Mouse (Mus musculus) forebrain, embryonic 15.5 days (tissue): ENCODE measurements at regions not wholly inside any gene's neighbourhood (a gene's known extent, or its start where the extent isn't known, plus 50 kb on each side); places are given as distances from the start of the nearest gene placed in this dataset.

Source experiments
- ATAC-seq: fragments of 200-750 bp; cut with Nextera tagmentation; replicated peaks from 2 replicates; pipeline ENCODE4 v1.8.0; 2017; ENCODE audit warnings: mild to moderate bottlenecking, moderate TSS enrichment, moderate library complexity
- H3K27ac ChIP-seq: fragments of 300-500 bp; sonication (generic); replicated peaks from 2 replicates; pipeline ENCODE4 v1.5.1; 2015; ENCODE audit warnings: mild to moderate bottlenecking, inconsistent platforms
- H3K27me3 ChIP-seq: fragments of 300-500 bp; sonication (generic); 2 replicates; pipeline ENCODE4 v1.6.1; 2015; ENCODE audit warnings: inconsistent platforms
- H3K36me3 ChIP-seq: fragments of 300-500 bp; sonication (generic); 2 replicates; pipeline ENCODE4 v1.6.1; 2015; ENCODE audit warnings: mild to moderate bottlenecking, inconsistent platforms
- H3K4me1 ChIP-seq: fragments of 300-500 bp; sonication (generic); 2 replicates; pipeline ENCODE4 v1.6.1; 2015; ENCODE audit warnings: inconsistent platforms
- H3K4me2 ChIP-seq: fragments of 300-500 bp; sonication (generic); replicated peaks from 2 replicates; pipeline ENCODE4 v1.6.1; 2015; ENCODE audit warnings: mild to moderate bottlenecking, inconsistent platforms
- H3K4me3 ChIP-seq: fragments of 300-500 bp; sonication (generic); 2 replicates; pipeline ENCODE4 v1.5.1; 2015; ENCODE audit warnings: mild to moderate bottlenecking, inconsistent platforms
- H3K9ac ChIP-seq: fragments of 300-500 bp; sonication (generic); replicated peaks from 2 replicates; pipeline ENCODE4 v1.6.1; 2015; ENCODE audit warnings: mild to moderate bottlenecking, inconsistent platforms
- H3K9me3 ChIP-seq: fragments of 300-500 bp; sonication (generic); 2 replicates; pipeline ENCODE4 v1.6.1; 2016; ENCODE audit warnings: inconsistent platforms
- WGBS: fragments of 180-500 bp; shearing (Covaris S2); methylation state at CpG from one replicate; pipeline ENCODE4 v1.1.7; 2015; ENCODE audit warnings: mixed read lengths; 5-methylcytosine and 5-hydroxymethylcytosine counted together

GRCm38 (mm10) chr4:80002738-80003635 is 830.9 kb upstream of the Tyrp1 start:
- ATAC-seq: peak; percentile 100
- WGBS: 84% methylated on average over 14 of the region's 14 CpGs
- H3K4me3 ChIP-seq: no peak overlapping the region
- no peaks in the 10 kb centered on the region for H3K9me3 ChIP-seq
- no peaks in the 10 kb centered on the region for H3K27me3 ChIP-seq
- H3K4me1 ChIP-seq: no peaks in the 10 kb centered on the region
- H3K4me2 ChIP-seq: no peak overlapping the region
- H3K36me3 ChIP-seq: no peaks in the 10 kb centered on the region
- no peak overlapping the region for H3K27ac ChIP-seq
- H3K9ac ChIP-seq: no peak overlapping the region

- no peak overlapping the region for H3K9ac ChIP-seq
- no peaks in the 10 kb centered on the region for H3K27me3 ChIP-seq
- H3K4me3 ChIP-seq: no peak overlapping the region
- 90% methylated on average over 13 of the region's 13 CpGs for WGBS
- peak; percentile 94 for ATAC-seq
- H3K36me3 ChIP-seq: no peaks in the 10 kb centered on the region
- H3K9me3 ChIP-seq: no peaks in the 10 kb centered on the region
- H3K27ac ChIP-seq: no peak overlapping the region
- H3K4me1 ChIP-seq: no peaks in the 10 kb centered on the region
- H3K4me2 ChIP-seq: no peak overlapping the region
Measured at GRCm38 (mm10) chr4:80003636-80004365, 830.1 kb upstream of the Tyrp1 start.

- no peak for ATAC-seq
- WGBS: 89% methylated on average over 4 of the region's 4 CpGs
Measured at GRCm38 (mm10) chr4:80004366-80004700, 829.6 kb upstream of the Tyrp1 start.

GRCm38 (mm10) chr4:80004788-80005187 is 829.1 kb upstream of the Tyrp1 start:
- no peak for ATAC-seq
- Histone ChIP-seq H3K36me3 (no peaks in the 10 kb centered on the region), H3K4me1 (no peaks in the 10 kb centered on the region), H3K27me3 (no peaks in the 10 kb centered on the region), H3K9ac (no peak overlapping the region), H3K4me3 (no peak overlapping the region), H3K4me2 (no peak overlapping the region), H3K9me3 (no peaks in the 10 kb centered on the region), H3K27ac (no peak overlapping the region)
- 96% methylated on average over 4 of the region's 4 CpGs for WGBS

More at GRCm38 (mm10) chr4:80004366-80004700, 829.6 kb upstream of the Tyrp1 start:
- Histone ChIP-seq H3K4me3 (no peak overlapping the region), H3K9me3 (no peaks in the 10 kb centered on the region), H3K4me1 (no peaks in the 10 kb centered on the region), H3K9ac (no peak overlapping the region), H3K27me3 (no peaks in the 10 kb centered on the region), H3K4me2 (no peak overlapping the region), H3K36me3 (no peaks in the 10 kb centered on the region), H3K27ac (no peak overlapping the region)

- Histone ChIP-seq H3K27ac (no peak overlapping the region), H3K9me3 (no peaks in the 10 kb centered on the region), H3K36me3 (no peaks in the 10 kb centered on the region), H3K27me3 (no peaks in the 10 kb centered on the region), H3K9ac (no peak overlapping the region), H3K4me1 (no peaks in the 10 kb centered on the region), H3K4me3 (no peak overlapping the region), H3K4me2 (no peak overlapping the region)
- WGBS: 65% methylated on average over 3 of the region's 3 CpGs
- no peak for ATAC-seq
Measured at GRCm38 (mm10) chr4:80027876-80028275, 806.0 kb upstream of the Tyrp1 start.

GRCm38 (mm10) chr4:80047956-80048355 is 786.0 kb upstream of the Tyrp1 start:
- Histone ChIP-seq H3K9ac (no peak overlapping the region), H3K27me3 (no peaks in the 10 kb centered on the region), H3K4me2 (no peak overlapping the region), H3K36me3 (no peaks in the 10 kb centered on the region), H3K4me1 (no peaks in the 10 kb centered on the region), H3K4me3 (no peak overlapping the region), H3K9me3 (no peaks in the 10 kb centered on the region), H3K27ac (no peak overlapping the region)
- ATAC-seq: peak; percentile 93
- 60% methylated on average over 6 of the region's 6 CpGs for WGBS
